Mouse (Mus musculus) urinary bladder, postnatal 4 days (tissue): ENCODE data around the gene Junb.
A peak's percentile ranks its signal among the peaks of the same experiment; 100 is the strongest.

Experiments
- DNase-seq, 2 experiments: peaks; one replicate each; pipeline ENCODE4 v3.0.0; 2021 to 2022; ENCODE audit warnings: low spot score in 2 of 2

Junb gene

GRCm38 (mm10) chr8:84978248-84978940 lies at the start of gene Junb:
TSS of gene Junb (minus strand) at chr8:84978718.
- peak; percentile 92 to 93 for DNase-seq

DNA sequence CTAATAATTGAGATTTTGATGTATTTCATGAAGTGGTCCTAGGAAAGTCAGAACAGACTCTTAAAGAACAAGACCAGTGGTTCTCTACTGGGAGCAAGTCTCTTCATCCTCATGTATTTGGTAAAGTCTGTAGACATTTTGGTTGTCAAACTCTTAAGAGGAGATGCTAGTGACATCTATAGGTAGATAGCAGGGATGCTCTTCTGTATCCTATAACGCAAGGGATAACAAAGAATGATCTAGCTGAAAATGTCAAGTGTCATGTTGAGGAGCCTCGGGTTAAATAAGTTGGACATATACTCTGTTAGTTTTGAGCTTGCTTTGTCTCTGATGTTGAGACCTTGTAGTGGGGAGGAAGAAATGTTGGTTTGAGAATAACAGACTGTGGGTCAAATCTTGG lies 49.4 kb upstream of the Junb start:
- DNase-seq, result no peak

- no peak for DNase-seq
These were observed 49.0 kb upstream of the Junb start for GRCm38 (mm10) chr8:85027516-85027855.

- DNase-seq, result peak; percentile 94 to 97
These were observed 48.4 kb upstream of the Junb start, which contains the start of gene Trir for GRCm38 (mm10) chr8:85026670-85027515. TSS of gene Trir (plus strand) at chr8:85026823.

- peak; percentile 65 to 76 for DNase-seq
These were observed 46.8 kb upstream of the Junb start, which contains the start of gene Asna1 for GRCm38 (mm10) chr8:85025098-85025932. TSS of gene Asna1 (minus strand) at chr8:85025281.

DNA sequence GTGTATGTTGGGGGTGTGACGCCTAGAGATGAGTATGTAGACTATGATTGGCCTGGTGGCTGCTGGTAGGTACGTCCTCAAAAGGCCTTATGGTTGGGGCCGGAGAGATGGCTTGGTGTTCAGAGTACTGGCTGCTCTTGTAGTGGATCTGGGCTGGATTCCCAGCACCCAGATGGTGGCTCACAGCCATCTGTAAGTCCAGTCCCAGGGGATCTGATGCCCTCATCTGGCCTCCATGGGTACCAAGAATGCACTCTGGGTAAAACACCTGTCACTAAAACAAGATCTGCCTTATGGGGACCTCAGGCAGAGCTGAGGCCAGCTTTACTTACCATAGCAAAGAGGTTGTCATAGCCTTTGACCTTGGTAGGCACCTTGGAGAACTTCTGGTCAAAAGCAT lies 45.3 kb upstream of the Junb start:
- DNase-seq, result no peak

DNA sequence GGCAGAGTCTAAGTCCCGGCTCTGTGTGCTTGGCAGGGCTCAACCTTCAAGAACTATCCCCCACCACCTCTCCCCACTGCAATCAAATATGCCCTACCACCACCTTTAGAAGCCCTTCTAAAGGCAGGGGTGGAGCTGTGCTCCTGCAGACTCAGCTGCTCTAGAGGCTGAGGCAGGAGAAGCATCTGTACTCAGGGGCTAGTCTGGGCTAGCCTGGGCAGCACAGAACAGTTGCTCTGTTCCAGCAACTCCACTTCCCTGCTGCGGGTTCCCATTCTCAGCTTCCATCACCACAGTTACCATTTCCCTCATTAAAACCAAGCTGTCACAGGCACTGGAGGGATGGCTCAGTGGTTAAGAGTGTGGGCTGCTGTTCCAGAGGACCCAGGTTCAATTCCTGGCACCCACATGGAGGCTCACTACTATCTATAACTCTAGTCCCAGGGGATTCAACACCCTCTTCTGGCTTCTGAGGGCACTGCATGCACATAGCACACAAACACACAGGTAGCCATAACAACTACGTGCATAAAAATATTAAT lies 43.1 kb upstream of the Junb start:
- DNase-seq, result no peak

- no peak for DNase-seq
These were observed 38.7 kb upstream of the Junb start for GRCm38 (mm10) chr8:85017209-85017608.

DNA sequence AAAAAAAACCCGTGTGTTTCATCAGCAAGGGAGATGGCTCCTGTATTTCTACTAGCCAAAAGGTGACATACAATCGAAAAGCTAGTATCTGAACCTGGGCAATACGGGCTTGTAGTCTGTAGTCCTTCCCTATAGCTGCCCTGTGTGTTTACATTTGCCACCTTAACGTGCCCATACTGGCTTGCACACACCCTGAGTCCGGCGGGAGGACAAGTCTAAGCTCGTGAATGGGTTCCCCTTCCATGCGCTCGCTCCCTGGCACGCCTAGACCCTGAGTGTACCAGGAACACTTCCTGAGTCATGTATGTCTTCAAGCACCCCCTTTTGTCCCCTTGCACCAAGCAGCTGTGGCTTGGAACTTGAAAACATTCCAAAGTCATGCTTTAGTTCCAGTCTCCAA lies 38.2 kb upstream of the Junb start:
- DNase-seq, result peak in 1 of 2 experiments; percentile 41

- no peak for DNase-seq
These were observed 35.9 kb upstream of the Junb start, which contains the start of gene Best2 for GRCm38 (mm10) chr8:85014431-85014830. TSS of gene Best2 (minus strand) at chr8:85014531.

DNA sequence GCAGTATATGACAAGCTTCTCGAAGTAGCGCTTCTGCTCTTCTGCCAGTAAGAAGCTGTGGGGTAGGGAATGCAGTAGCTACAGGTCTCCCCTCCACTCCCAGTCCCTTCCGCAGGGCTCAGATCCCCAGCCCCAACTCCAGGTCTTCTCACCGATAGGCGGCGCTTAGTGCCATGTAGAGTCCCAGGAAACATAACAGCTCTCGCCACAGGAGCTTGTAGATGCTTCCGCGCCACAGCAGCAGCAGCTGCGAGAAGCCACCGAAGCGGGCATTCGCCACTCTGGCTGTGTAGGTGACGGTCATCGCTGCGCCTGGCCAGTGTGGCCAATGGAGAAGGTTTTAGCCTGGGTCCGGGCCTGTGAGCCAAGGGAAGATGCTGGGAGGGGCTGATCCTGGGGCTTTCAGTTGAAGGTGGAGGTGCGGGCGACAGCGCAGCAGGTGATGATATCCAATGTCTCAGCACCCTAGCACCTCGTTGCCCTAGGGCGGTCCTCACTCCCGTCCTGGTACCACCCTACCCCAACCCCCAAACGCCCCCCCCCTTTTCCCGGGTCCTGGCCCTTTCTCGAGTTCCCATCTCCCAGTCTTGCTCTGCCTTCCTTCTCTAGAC lies 34.8 kb upstream of the Junb start:
- DNase-seq, result peak in 1 of 2 experiments; percentile 45

GRCm38 (mm10) chr8:85011242-85011641 lies 32.7 kb upstream of the Junb start:
- DNase-seq, result no peak

DNA sequence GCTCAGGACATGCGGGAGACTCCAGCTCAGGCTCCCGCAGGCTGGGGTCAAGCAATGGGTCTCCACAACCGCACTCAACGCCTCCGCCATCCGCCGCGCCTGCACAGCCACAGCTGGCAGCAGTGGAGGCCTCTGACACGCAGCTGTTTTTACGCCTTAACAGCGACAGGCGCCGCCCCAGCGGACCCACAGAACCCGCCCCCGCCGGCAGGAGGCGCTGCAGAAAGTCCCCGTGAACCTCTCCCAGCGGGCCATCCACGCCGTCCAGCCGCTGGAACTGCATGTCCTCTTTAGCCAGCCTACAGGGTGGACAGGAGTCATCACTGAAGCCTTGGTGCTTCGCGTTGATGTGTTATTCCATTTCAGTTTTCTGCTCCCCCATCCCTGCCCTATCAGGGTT lies 29.2 kb upstream of the Junb start:
- peak in 1 of 2 experiments; percentile 32 for DNase-seq

GRCm38 (mm10) chr8:84997649-84998295 lies 19.3 kb upstream of the Junb start:
- DNase-seq, result peak; percentile 71 to 93

DNA sequence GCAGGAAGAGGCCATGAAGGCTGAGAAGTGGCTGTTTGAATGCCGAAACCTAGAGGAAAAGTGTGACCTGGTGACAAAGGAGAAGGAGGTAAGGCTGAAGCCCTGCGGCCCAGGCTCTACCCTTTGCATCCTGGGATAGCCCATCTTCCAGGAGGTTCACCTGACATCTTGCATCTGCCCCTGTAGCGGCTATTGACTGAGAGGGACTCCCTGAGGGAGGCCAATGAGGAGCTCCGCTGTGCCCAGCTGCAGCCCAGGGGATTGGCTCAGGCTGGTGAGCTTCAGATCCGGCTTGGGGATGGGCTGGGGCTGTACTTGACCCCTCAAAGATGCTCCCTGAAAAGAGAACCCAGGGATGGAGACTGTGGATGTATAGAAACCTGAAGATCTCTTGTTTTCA lies 18.5 kb upstream of the Junb start:
- DNase-seq, result no peak

DNA sequence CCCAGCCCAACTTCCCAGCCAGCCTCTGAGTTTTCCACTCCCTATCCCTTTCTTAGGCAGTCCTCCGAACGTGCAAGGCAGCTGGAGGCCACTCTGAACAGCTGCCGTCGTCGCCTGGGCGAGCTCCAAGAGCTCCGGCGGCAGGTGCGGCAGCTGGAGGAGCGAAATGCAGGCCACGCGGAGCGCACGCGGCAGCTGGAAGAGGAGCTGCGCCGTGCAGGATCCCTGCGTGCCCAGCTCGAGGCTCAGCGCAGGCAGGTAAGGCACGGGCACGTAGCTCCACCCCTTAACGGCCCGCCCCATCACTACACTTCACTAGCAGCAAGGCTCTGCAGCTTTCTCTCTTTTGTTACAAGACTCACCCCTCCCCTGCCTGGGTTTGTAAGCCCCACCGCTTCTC lies 17.2 kb upstream of the Junb start:
- DNase-seq, result no peak

- DNase-seq, result no peak
These were observed 15.9 kb upstream of the Junb start for GRCm38 (mm10) chr8:84994375-84994774.

DNA sequence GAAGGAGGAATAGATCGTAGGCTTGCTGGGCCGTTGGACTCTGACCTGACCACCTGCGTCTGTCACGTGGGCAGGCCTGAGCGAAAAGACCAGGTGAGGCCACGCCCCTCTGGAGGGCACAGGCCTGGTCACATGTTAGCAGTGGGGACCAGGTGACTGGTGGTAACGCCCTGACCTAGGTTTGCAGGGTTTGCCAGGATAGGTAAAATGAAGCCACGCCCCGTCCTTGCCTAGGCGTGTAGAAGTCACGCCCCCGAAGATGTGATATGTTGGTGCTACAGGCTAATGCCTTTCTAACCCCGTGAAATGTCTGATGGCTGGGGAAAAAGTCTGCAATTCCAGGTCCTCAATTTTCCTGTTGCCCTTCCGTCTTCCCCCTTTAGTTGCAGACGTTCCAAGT lies 12.3 kb upstream of the Junb start:
- DNase-seq, result peak; percentile 63 to 74

DNA sequence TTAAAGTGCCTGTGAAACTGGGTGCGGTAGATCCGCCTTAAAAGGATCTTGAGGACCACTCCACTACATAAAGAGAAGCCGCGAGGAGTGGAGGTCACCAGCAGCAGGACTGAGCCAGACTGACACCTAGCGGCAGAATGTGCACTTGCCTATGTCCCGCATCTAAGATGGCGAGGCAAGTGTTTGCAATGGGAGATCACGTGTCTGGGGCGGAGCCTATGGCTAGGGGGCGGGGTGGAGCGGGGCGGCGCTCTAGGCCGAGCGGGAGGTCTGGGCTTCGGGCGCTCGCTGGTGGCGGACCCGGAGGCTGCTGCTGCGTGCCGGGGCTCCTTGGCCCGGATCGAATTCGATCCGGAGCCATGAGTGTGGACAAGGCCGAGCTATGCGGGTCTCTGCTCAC lies 11.8 kb upstream of the Junb start, which contains the start of gene Hook2:
Gene Hook2, plus strand, starts transcription at position 255 of the 400 bp plus-strand sequence.
- DNase-seq, result peak; percentile 95 to 98

GRCm38 (mm10) chr8:84989810-84990209 lies 11.3 kb upstream of the Junb start:
- peak; percentile 89 to 95 for DNase-seq

- DNase-seq, result peak; percentile 58 to 71
These were observed 10.8 kb upstream of the Junb start for GRCm38 (mm10) chr8:84989311-84989731.
